Mouse (Mus musculus): Measurements from ENCODE around the gene Cpsf4. TPM values are rescaled to one million over a fixed set of nuclear protein-coding genes. Genes with fewer than 3 reads are reported as not detected.
"Not testable (repeated sequence)": the region's sequence is repeated elsewhere in the genome, so short reads cannot be mapped to it uniquely, and the experiment has no call there.

Gene Cpsf4
- polyA plus RNA-seq, 1 experiment from 2014 or later: 35.9 TPM

GRCm38 (mm10) chr5:145191962-145192361 lies 24.9 kb downstream of the Cpsf4 start, which contains the start of gene Atp5j2:
TSS of gene Atp5j2 (minus strand) at chr5:145192062.
- H3K4me1 ChIP-seq (ENCODE audit: control insufficient read depth, insufficient read depth, low read length): peaks cover 7% of the 10 kb centered on the region
- peaks cover 7% of the 10 kb centered on the region for H3K36me3 ChIP-seq (ENCODE audit: control insufficient read depth, insufficient read depth, low read length)
- peak within 1 kb of the TSS; percentile 95 for H3K9ac ChIP-seq (ENCODE audit: low read length)
- 71% methylated on average over 2 of the region's 2 CpGs for WGBS
- peak within 1 kb of the TSS; percentile 84 for H3K4me2 ChIP-seq
- H3K27ac ChIP-seq (ENCODE audit: low read depth, low read length): peak within 1 kb of the TSS; percentile 80
- no peaks in the 10 kb centered on the region for H3K9me3 ChIP-seq (ENCODE audit: control insufficient read depth, low read length)
- DNase-seq (ENCODE audit: low spot score, missing footprints) (no peak), ATAC-seq (ENCODE audit: low FRiP score) (no peak)
- H3K4me3 ChIP-seq (ENCODE audit: low read depth, low read length): peak within 1 kb of the TSS; percentile 89
- H3K27me3 ChIP-seq (ENCODE audit: control insufficient read depth, insufficient read depth, low read length): no peaks in the 10 kb centered on the region

GRCm38 (mm10) chr5:145200387-145200786 lies 33.4 kb downstream of the Cpsf4 start:
- no peak overlapping the region; the same call in 1 of the 2 replicates for H3K4me2 ChIP-seq
- H3K4me3 ChIP-seq (ENCODE audit: low read depth, low read length): no peak overlapping the region
- peaks cover 1% of the 10 kb centered on the region; the same call in 1 of the 2 replicates for H3K36me3 ChIP-seq (ENCODE audit: control insufficient read depth, insufficient read depth, low read length)
- peaks cover 10% of the 10 kb centered on the region for H3K4me1 ChIP-seq (ENCODE audit: control insufficient read depth, insufficient read depth, low read length)
- no peak overlapping the region for H3K27ac ChIP-seq (ENCODE audit: low read depth, low read length)
- ATAC-seq (ENCODE audit: low FRiP score) (no peak), DNase-seq (ENCODE audit: low spot score, missing footprints) (no peak)
- WGBS: 79% methylated on average over 7 of the region's 7 CpGs
- no peaks in the 10 kb centered on the region for H3K9me3 ChIP-seq (ENCODE audit: control insufficient read depth, low read length)
- no peak overlapping the region for H3K9ac ChIP-seq (ENCODE audit: low read length)
- H3K27me3 ChIP-seq (ENCODE audit: control insufficient read depth, insufficient read depth, low read length): no peaks in the 10 kb centered on the region

- H3K9me3 ChIP-seq (ENCODE audit: control insufficient read depth, low read length): no peaks in the 10 kb centered on the region
- peak within 1 kb of the TSS; percentile 78 for H3K4me3 ChIP-seq (ENCODE audit: low read depth, low read length)
- WGBS: 2% methylated on average over 37 of the region's 37 CpGs
- peak within 1 kb of the TSS; percentile 80 for H3K4me2 ChIP-seq
- H3K9ac ChIP-seq (ENCODE audit: low read length): peak within 1 kb of the TSS; percentile 68
- H3K36me3 ChIP-seq (ENCODE audit: control insufficient read depth, insufficient read depth, low read length): no peaks in the 10 kb centered on the region
- no peaks in the 10 kb centered on the region for H3K27me3 ChIP-seq (ENCODE audit: control insufficient read depth, insufficient read depth, low read length)
- peaks cover 14% of the 10 kb centered on the region for H3K4me1 ChIP-seq (ENCODE audit: control insufficient read depth, insufficient read depth, low read length)
- DNase-seq (ENCODE audit: low spot score, missing footprints): peak; percentile 97
- no peak within 1 kb of the TSS; the same call in 1 of the 2 replicates for H3K27ac ChIP-seq (ENCODE audit: low read depth, low read length)
- ATAC-seq (ENCODE audit: low FRiP score): peak; percentile 28; the same call in 1 of the 2 replicates
Observed at GRCm38 (mm10) chr5:145201321-145201991, 34.4 kb downstream of the Cpsf4 start, which contains the start of gene Zkscan14. TSS of gene Zkscan14 (minus strand) at chr5:145201868.

GRCm38 (mm10) chr5:145202446-145202845 lies 35.4 kb downstream of the Cpsf4 start:
- no peak for ATAC-seq (ENCODE audit: low FRiP score)
- WGBS: 42% methylated on average over 3 of the region's 3 CpGs
- Histone ChIP-seq H3K4me3 (ENCODE audit: low read depth, low read length) (no peak overlapping the region), H3K4me1 (ENCODE audit: control insufficient read depth, insufficient read depth, low read length) (peaks cover 14% of the 10 kb centered on the region), H3K27me3 (ENCODE audit: control insufficient read depth, insufficient read depth, low read length) (no peaks in the 10 kb centered on the region), H3K36me3 (ENCODE audit: control insufficient read depth, insufficient read depth, low read length) (no peaks in the 10 kb centered on the region), H3K4me2 (no peak overlapping the region), H3K9ac (ENCODE audit: low read length) (no peak overlapping the region), H3K9me3 (ENCODE audit: control insufficient read depth, low read length) (no peaks in the 10 kb centered on the region), H3K27ac (ENCODE audit: low read depth, low read length) (no peak overlapping the region)
- no peak for DNase-seq (ENCODE audit: low spot score, missing footprints)

- Histone ChIP-seq H3K27ac (ENCODE audit: low read depth, low read length) (peak within 1 kb of the TSS; percentile 74), H3K4me3 (ENCODE audit: low read depth, low read length) (peak within 1 kb of the TSS; percentile 58), H3K9me3 (ENCODE audit: control insufficient read depth, low read length) (no peaks in the 10 kb centered on the region), H3K4me1 (ENCODE audit: control insufficient read depth, insufficient read depth, low read length) (peaks cover 14% of the 10 kb centered on the region), H3K4me2 (peak within 1 kb of the TSS; percentile 49), H3K27me3 (ENCODE audit: control insufficient read depth, insufficient read depth, low read length) (no peaks in the 10 kb centered on the region), H3K36me3 (ENCODE audit: control insufficient read depth, insufficient read depth, low read length) (no peaks in the 10 kb centered on the region), H3K9ac (ENCODE audit: low read length) (peak within 1 kb of the TSS; percentile 79)
- ATAC-seq (ENCODE audit: low FRiP score) (peak; percentile 96), DNase-seq (ENCODE audit: low spot score, missing footprints) (peak; percentile 99)
- WGBS: under 1% methylated on average over 22 of the region's 22 CpGs
Observed at GRCm38 (mm10) chr5:145203936-145204691, 37.1 kb downstream of the Cpsf4 start, which contains the start of gene Zkscan5. TSS of gene Zkscan5 (plus strand) at chr5:145204562.

- Histone ChIP-seq H3K9me3 (ENCODE audit: control insufficient read depth, low read length) (no peaks in the 10 kb centered on the region), H3K9ac (ENCODE audit: low read length) (no peak overlapping the region; the same call in 1 of the 2 replicates), H3K36me3 (ENCODE audit: control insufficient read depth, insufficient read depth, low read length) (no peaks in the 10 kb centered on the region), H3K4me1 (ENCODE audit: control insufficient read depth, insufficient read depth, low read length) (peaks cover 14% of the 10 kb centered on the region), H3K27ac (ENCODE audit: low read depth, low read length) (no peak overlapping the region), H3K4me2 (peak overlapping the region; percentile 49), H3K4me3 (ENCODE audit: low read depth, low read length) (peak overlapping the region; percentile 58), H3K27me3 (ENCODE audit: control insufficient read depth, insufficient read depth, low read length) (no peaks in the 10 kb centered on the region)
- DNase-seq (ENCODE audit: low spot score, missing footprints): no peak
- WGBS: 26% methylated on average over 9 of the region's 9 CpGs
- ATAC-seq (ENCODE audit: low FRiP score): no peak
Observed at GRCm38 (mm10) chr5:145205041-145205440, 38.0 kb downstream of the Cpsf4 start.

GRCm38 (mm10) chr5:145207385-145207784 lies 40.4 kb downstream of the Cpsf4 start:
- 95% methylated on average over 6 of the region's 6 CpGs for WGBS
- H3K27me3 ChIP-seq (ENCODE audit: control insufficient read depth, insufficient read depth, low read length): no peaks in the 10 kb centered on the region
- H3K9me3 ChIP-seq (ENCODE audit: control insufficient read depth, low read length): no peaks in the 10 kb centered on the region
- peaks cover 6% of the 10 kb centered on the region; the same call in 1 of the 2 replicates for H3K36me3 ChIP-seq (ENCODE audit: control insufficient read depth, insufficient read depth, low read length)
- no peak for DNase-seq (ENCODE audit: low spot score, missing footprints)
- H3K4me1 ChIP-seq (ENCODE audit: control insufficient read depth, insufficient read depth, low read length): peaks cover 9% of the 10 kb centered on the region
- H3K9ac ChIP-seq (ENCODE audit: low read length): no peak overlapping the region
- H3K27ac ChIP-seq (ENCODE audit: low read depth, low read length): no peak overlapping the region
- H3K4me3 ChIP-seq (ENCODE audit: low read depth, low read length): no peak overlapping the region
- no peak for ATAC-seq (ENCODE audit: low FRiP score)
- H3K4me2 ChIP-seq: no peak overlapping the region

GRCm38 (mm10) chr5:145207954-145208353 lies 40.9 kb downstream of the Cpsf4 start:
- ATAC-seq (ENCODE audit: low FRiP score) (no peak), DNase-seq (ENCODE audit: low spot score, missing footprints) (no peak)
- H3K27me3 ChIP-seq (ENCODE audit: control insufficient read depth, insufficient read depth, low read length): no peaks in the 10 kb centered on the region
- WGBS: 82% methylated on average over 5 of the region's 6 CpGs
- H3K27ac ChIP-seq (ENCODE audit: low read depth, low read length): no peak overlapping the region
- H3K4me1 ChIP-seq (ENCODE audit: control insufficient read depth, insufficient read depth, low read length): peaks cover 9% of the 10 kb centered on the region
- H3K36me3 ChIP-seq (ENCODE audit: control insufficient read depth, insufficient read depth, low read length): peaks cover 6% of the 10 kb centered on the region; the same call in 1 of the 2 replicates
- H3K9ac ChIP-seq (ENCODE audit: low read length): no peak overlapping the region
- H3K9me3 ChIP-seq (ENCODE audit: control insufficient read depth, low read length): no peaks in the 10 kb centered on the region
- H3K4me3 ChIP-seq (ENCODE audit: low read depth, low read length): no peak overlapping the region
- H3K4me2 ChIP-seq: no peak overlapping the region

- not testable (repeated sequence) for ATAC-seq (ENCODE audit: low FRiP score); H3K9ac ChIP-seq (ENCODE audit: low read length); H3K27me3 ChIP-seq (ENCODE audit: control insufficient read depth, insufficient read depth, low read length); DNase-seq (ENCODE audit: low spot score, missing footprints); H3K36me3 ChIP-seq (ENCODE audit: control insufficient read depth, insufficient read depth, low read length); H3K9me3 ChIP-seq (ENCODE audit: control insufficient read depth, low read length); H3K4me1 ChIP-seq (ENCODE audit: control insufficient read depth, insufficient read depth, low read length); H3K4me2 ChIP-seq; H3K27ac ChIP-seq (ENCODE audit: low read depth, low read length); H3K4me3 ChIP-seq (ENCODE audit: low read depth, low read length)
- 48% methylated on average over 11 of the region's 11 CpGs for WGBS
Observed at GRCm38 (mm10) chr5:145208391-145208790, 41.4 kb downstream of the Cpsf4 start.
